Mouse (Mus musculus) testis, adult 2 months (tissue): ENCODE results near the gene Ccnb1ip1. TPM values are rescaled to one million over a fixed set of nuclear protein-coding genes. Genes with fewer than 3 reads are reported as not detected.

Experiments used
- H3K27ac ChIP-seq: fragments of 200-500 bp; 2 replicates; pipeline ENCODE4 v1.5.1; 2012; ENCODE audit warnings: low read depth, low read length; ENCODE audit not compliant: control insufficient read depth, insufficient read depth
- H3K27me3 ChIP-seq: fragments of 200-500 bp; 2 replicates; pipeline ENCODE4 v1.6.1; 2012; ENCODE audit warnings: mild to moderate bottlenecking, low read length, moderate library complexity; ENCODE audit not compliant: control insufficient read depth, insufficient read depth
- H3K36me3 ChIP-seq: fragments of 200-500 bp; 2 replicates; pipeline ENCODE4 v1.6.1; 2012; ENCODE audit warnings: mild to moderate bottlenecking, low read length; ENCODE audit not compliant: control insufficient read depth, insufficient read depth
- H3K4me1 ChIP-seq: fragments of 200-500 bp; 2 replicates; pipeline ENCODE4 v1.6.1; 2012; ENCODE audit warnings: low read length; ENCODE audit not compliant: control insufficient read depth, insufficient read depth
- H3K4me3 ChIP-seq: fragments of 200-500 bp; 2 replicates; pipeline ENCODE4 v1.5.1; 2012; ENCODE audit warnings: low read depth, mild to moderate bottlenecking, low read length, moderate library complexity, mixed read lengths; ENCODE audit not compliant: control insufficient read depth
- CTCF ChIP-seq: fragments of 200-500 bp; IDR thresholded peaks from 2 replicates; pipeline ENCODE4 v1.5.1; 2012; ENCODE audit warnings: low read depth, mild to moderate bottlenecking, inconsistent platforms, low read length, moderate library complexity; ENCODE audit not compliant: control insufficient read depth, insufficient read depth, insufficient replicate concordance
- POLR2A ChIP-seq: fragments of 200-500 bp; IDR thresholded peaks from 2 replicates; pipeline ENCODE4 v1.6.1; 2012; ENCODE audit warnings: low read depth, mild to moderate bottlenecking, inconsistent platforms, low read length, moderate library complexity; ENCODE audit not compliant: control insufficient read depth
- polyA plus RNA-seq: library from polyadenylated mRNA; depleted of rRNA; stranded (reverse); fragments of >200 nt; gene quantifications from 2 replicates; pipeline ENCODE4 v1.2.3, GENCODE M21; 2012

The Ccnb1ip1 gene
- polyA plus RNA-seq, 1 experiment: 7.5 TPM

- Histone ChIP-seq H3K36me3 (no peaks in the 10 kb centered on the region), H3K4me3 (peak overlapping the region; percentile 92), H3K4me1 (no peaks in the 10 kb centered on the region), H3K27ac (peak overlapping the region; percentile 53; the same call in 1 of the 2 replicates), H3K27me3 (no peaks in the 10 kb centered on the region)
- TF ChIP-seq POLR2A (no peak), CTCF (no peak)
These were observed 22.9 kb downstream of the Ccnb1ip1 start for GRCm38 (mm10) chr14:50784391-50785250.

DNA sequence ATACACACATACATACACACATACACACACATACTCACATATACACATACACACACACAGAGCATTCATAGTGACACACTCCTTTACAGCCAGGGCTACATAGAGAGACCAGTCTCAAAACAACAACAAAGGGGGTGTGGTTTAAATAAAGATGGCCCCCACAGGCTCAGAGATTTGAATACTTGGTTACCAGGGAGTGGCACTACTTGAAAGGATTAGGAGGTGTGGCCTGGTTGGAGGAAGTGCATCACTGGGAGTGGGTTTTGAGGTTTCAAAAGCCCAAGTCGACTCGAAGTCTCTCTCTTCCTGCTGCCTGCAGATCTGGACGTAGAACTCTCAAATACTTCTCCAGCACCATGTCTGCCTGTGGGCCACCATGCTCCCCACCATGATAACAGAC lies 25.4 kb downstream of the Ccnb1ip1 start:
- Histone ChIP-seq H3K36me3 (no peaks in the 10 kb centered on the region), H3K4me3 (no peak overlapping the region), H3K27ac (no peak overlapping the region), H3K4me1 (no peaks in the 10 kb centered on the region), H3K27me3 (no peaks in the 10 kb centered on the region)
- TF ChIP-seq CTCF: no peak
- no peak for TF ChIP-seq POLR2A

DNA sequence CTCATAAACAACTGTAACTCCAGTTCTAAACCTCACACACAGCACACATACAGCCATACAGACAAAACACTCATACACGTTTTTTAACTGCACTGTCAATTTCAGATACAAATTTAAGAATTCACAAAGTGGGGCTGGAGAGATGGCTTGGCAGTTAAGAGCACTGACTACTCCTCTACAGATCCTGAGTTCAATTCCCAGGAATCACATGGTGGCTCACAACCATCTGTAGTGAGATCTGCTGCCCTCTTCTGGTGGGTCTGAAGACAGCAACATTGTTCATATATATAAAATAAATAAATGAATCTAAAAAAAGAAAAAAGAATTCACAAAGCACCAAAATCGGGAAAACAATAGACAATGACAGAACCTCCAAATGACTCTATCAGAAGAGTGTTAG lies 36.2 kb downstream of the Ccnb1ip1 start:
- Histone ChIP-seq H3K36me3 (peaks cover 2% of the 10 kb centered on the region; the same call in 1 of the 2 replicates), H3K27me3 (no peaks in the 10 kb centered on the region), H3K4me1 (no peaks in the 10 kb centered on the region), H3K4me3 (no peak overlapping the region), H3K27ac (no peak overlapping the region)
- no peak for TF ChIP-seq CTCF
- TF ChIP-seq POLR2A: no peak

- no peak for TF ChIP-seq POLR2A
- no peak for TF ChIP-seq CTCF
- H3K36me3 ChIP-seq: 0 out of 2 replicates have a peak, but pooled peaks cover 2% of the 10 kb centered on the region
- H3K4me3 ChIP-seq: no peak overlapping the region
These were observed 41.8 kb downstream of the Ccnb1ip1 start for GRCm38 (mm10) chr14:50765736-50766135.

DNA sequence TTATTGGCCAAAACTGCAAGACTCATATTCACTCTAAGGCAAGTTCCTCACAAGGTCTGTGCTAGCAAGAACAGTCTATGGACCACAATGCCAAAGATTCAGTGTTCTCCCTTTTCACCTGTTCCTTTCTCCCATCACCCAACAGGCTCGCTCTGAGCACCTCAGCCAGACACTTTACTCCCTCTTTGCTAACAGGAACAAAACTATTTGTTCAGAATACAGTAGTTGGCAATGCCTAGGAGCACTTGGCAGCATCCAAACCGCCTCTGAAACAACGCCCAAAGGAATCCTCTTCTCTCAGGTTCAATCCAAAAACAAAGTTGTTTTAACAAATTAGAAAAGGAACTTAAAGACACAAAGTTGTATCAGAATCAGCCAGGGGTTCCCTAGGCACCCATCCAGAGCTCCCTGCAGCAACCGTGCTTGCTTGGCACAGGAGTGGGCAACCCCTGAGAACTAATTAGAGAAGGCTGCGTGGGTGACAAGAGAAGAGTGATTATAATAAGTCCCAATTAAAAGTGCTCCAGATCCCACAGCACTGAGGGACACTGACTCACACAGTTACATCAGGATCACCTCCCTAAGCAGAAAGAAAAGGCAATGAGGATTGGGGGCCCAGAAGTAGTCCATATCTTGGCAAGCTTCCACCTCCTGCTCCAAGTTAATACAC lies 49.0 kb downstream of the Ccnb1ip1 start:
- H3K4me1 ChIP-seq: no peaks in the 10 kb centered on the region
- no peak overlapping the region for H3K27ac ChIP-seq
- no peak overlapping the region for H3K4me3 ChIP-seq
- TF ChIP-seq CTCF: no peak
- no peak for TF ChIP-seq POLR2A
- H3K36me3 ChIP-seq: no peaks in the 10 kb centered on the region
- H3K27me3 ChIP-seq: no peaks in the 10 kb centered on the region

More at GRCm38 (mm10) chr14:50765736-50766135, 41.8 kb downstream of the Ccnb1ip1 start:
- Histone ChIP-seq H3K4me1 (no peaks in the 10 kb centered on the region), H3K27ac (no peak overlapping the region), H3K27me3 (no peaks in the 10 kb centered on the region)

DNA sequence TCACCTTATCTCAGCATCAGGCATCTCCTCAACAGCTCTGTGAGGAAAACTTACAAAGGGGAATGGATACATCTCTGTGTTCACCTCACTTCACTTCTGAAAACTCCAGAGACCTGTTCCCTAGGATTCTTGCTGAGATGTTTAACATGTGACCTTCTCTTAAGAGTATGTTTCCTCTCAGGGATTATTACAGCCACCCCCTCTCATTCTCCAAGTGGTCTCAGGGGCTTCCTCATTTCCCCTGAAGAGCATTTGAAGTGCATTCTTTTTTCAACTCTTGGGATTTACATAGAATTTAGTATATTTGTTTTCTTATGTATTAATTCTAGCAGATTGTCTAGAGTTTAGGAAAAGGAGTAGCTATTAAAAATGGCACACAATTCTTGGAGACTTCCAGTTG lies 62.5 kb downstream of the Ccnb1ip1 start, which contains the start of gene Olfr749:
Olfr749 (minus strand) TSS at position 101 of the 400 bp plus-strand sequence.
- Histone ChIP-seq H3K36me3 (no peaks in the 10 kb centered on the region), H3K4me1 (no peaks in the 10 kb centered on the region), H3K27ac (no peak within 1 kb of the TSS), H3K4me3 (no peak within 1 kb of the TSS), H3K27me3 (no peaks in the 10 kb centered on the region)
- no peak for TF ChIP-seq CTCF
- no peak for TF ChIP-seq POLR2A

DNA sequence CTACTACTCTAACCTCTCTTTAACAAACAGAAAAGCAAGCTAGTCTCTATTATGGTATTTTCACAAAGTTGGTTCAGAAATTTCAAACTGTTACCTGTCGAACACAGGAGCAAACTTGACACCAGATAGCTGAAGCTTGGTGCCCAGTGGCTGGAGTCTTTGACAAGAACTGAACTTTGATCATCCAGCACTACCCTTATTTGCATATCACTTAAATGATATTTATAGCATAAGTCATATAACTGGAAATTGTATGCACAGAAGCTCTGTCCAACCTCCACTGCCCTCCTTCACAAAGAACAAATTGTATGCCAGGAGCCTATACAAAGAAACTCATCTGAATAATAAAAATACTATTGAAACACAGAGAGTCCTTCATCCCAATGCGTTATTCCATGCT lies 65.9 kb downstream of the Ccnb1ip1 start:
- no peak for TF ChIP-seq CTCF
- no peak overlapping the region for H3K27ac ChIP-seq
- H3K4me1 ChIP-seq: no peaks in the 10 kb centered on the region
- H3K4me3 ChIP-seq: no peak overlapping the region
- H3K36me3 ChIP-seq: no peaks in the 10 kb centered on the region
- H3K27me3 ChIP-seq: no peaks in the 10 kb centered on the region
